ENCODE assay signal across 22 mouse cellular contexts in genomic region chr2:163108385-163108784, GRCm38 (mm10). TPM values are rescaled to one million over a fixed set of nuclear protein-coding genes. Genes with fewer than 3 reads are reported as not detected.
A peak's percentile ranks its signal among the peaks of the same experiment; 100 is the strongest.
DNase-seq lines count a peak whose midpoint lies in the region; ATAC-seq lines count a peak whose summit lies in the region.
"Had no signal": no experiment of that assay in that cellular context is flagged by ENCODE, and none has a peak within 500 bp of the region (broad histone marks: within the 10 kb centered on the region; RNA-seq: fewer than 3 reads in every experiment).

No protein-coding gene starts in this region.

- H3K27ac ChIP-seq in embryonic facial prominence, embryonic 11.5 days (replicated peaks; ENCODE audit: low read depth, low read length) = no peak overlapping the region
- no peak overlapping the region for H3K27ac ChIP-seq in embryonic facial prominence, embryonic 10.5 days (replicated peaks)
- peak overlapping the region; percentile 45 for H3K27ac ChIP-seq in midbrain, embryonic 13.5 days
- H3K27ac ChIP-seq in midbrain, embryonic 11.5 days (ENCODE audit: low read depth, low read length) = no peak overlapping the region
- H3K27ac ChIP-seq in forebrain, embryonic 15.5 days (replicated peaks) = no peak overlapping the region; the same call in 1 of the 2 replicates
- no peak overlapping the region for H3K27ac ChIP-seq in neural tube, embryonic 14.5 days (ENCODE audit: low read depth, low read length)
- no peak overlapping the region for H3K27ac ChIP-seq in heart, embryonic 11.5 days (ENCODE audit: low read depth, low read length)
- H3K27ac ChIP-seq: embryonic facial prominence, embryonic 15.5 days; limb, embryonic 13.5 days; liver, embryonic 15.5 days; stomach, postnatal 0 days had no signal

- ATAC-seq in embryonic facial prominence, embryonic 11.5 days (replicated peaks; ENCODE audit: insufficient number of reproducible peaks, low FRiP score, low TSS enrichment, low read depth) = no peak
- ATAC-seq in midbrain, embryonic 13.5 days = no peak
- no peak for ATAC-seq in midbrain, embryonic 11.5 days (ENCODE audit: low FRiP score)
- 0 out of 2 replicates have a peak, but pooled peaks have one; percentile 6 for ATAC-seq in forebrain, embryonic 15.5 days (replicated peaks)
- peak; percentile 75; the same call in 1 of the 2 replicates for ATAC-seq in neural tube, embryonic 14.5 days (ENCODE audit: low read depth)
- ATAC-seq in heart, embryonic 11.5 days (replicated peaks; ENCODE audit: insufficient number of reproducible peaks, low FRiP score, low TSS enrichment) = no peak
- ATAC-seq: CD4-positive, CD25-positive, alpha-beta regulatory T cell, adult 4 months had no signal

- no peaks in the 10 kb centered on the region for H3K36me3 ChIP-seq in embryonic facial prominence, embryonic 11.5 days (replicated peaks; ENCODE audit: control insufficient read depth, insufficient read depth, low read depth, low read length)
- no peaks in the 10 kb centered on the region for H3K36me3 ChIP-seq in embryonic facial prominence, embryonic 10.5 days (replicated peaks)
- no peaks in the 10 kb centered on the region for H3K36me3 ChIP-seq in midbrain, embryonic 13.5 days
- H3K36me3 ChIP-seq in midbrain, embryonic 11.5 days (ENCODE audit: control insufficient read depth, insufficient read depth, low read length) = no peaks in the 10 kb centered on the region
- no peaks in the 10 kb centered on the region for H3K36me3 ChIP-seq in forebrain, embryonic 15.5 days
- H3K36me3 ChIP-seq in neural tube, embryonic 14.5 days (ENCODE audit: control insufficient read depth, insufficient read depth, low read length) = no peaks in the 10 kb centered on the region
- H3K36me3 ChIP-seq in heart, embryonic 11.5 days (ENCODE audit: control insufficient read depth, insufficient read depth, low read length) = no peaks in the 10 kb centered on the region
- H3K36me3 ChIP-seq: embryonic facial prominence, embryonic 15.5 days; G1E; limb, embryonic 13.5 days; liver, embryonic 15.5 days had no signal

- DNase-seq in embryonic facial prominence, embryonic 11.5 days (ENCODE audit: low spot score) = peak; percentile 14
- DNase-seq in embryonic facial prominence, embryonic 10.5 days (ENCODE audit: low spot score) = no peak
- no peak for DNase-seq in midbrain, embryonic 11.5 days (ENCODE audit: low spot score, missing footprints)
- no peak for DNase-seq in cerebellum, adult 11-12 months
- DNase-seq: adrenal gland, postnatal 36 days; cerebellum, postnatal 36 days; gastrocnemius, postnatal 10 days; heart, postnatal 10 days; kidney, adult 9 months; kidney, postnatal 4 days; lung, postnatal 10 days had no signal

- H3K9me3 ChIP-seq in embryonic facial prominence, embryonic 11.5 days (replicated peaks; ENCODE audit: control insufficient read depth, low read length) = no peaks in the 10 kb centered on the region
- H3K9me3 ChIP-seq in embryonic facial prominence, embryonic 10.5 days = no peaks in the 10 kb centered on the region
- H3K9me3 ChIP-seq in midbrain, embryonic 13.5 days = no peaks in the 10 kb centered on the region
- H3K9me3 ChIP-seq in midbrain, embryonic 11.5 days (ENCODE audit: control insufficient read depth, low read length) = no peaks in the 10 kb centered on the region
- H3K9me3 ChIP-seq in forebrain, embryonic 15.5 days = no peaks in the 10 kb centered on the region
- H3K9me3 ChIP-seq in neural tube, embryonic 14.5 days (ENCODE audit: control insufficient read depth, low read length) = no peaks in the 10 kb centered on the region
- no peaks in the 10 kb centered on the region for H3K9me3 ChIP-seq in heart, embryonic 11.5 days (replicated peaks; ENCODE audit: control insufficient read depth, low read length)
- H3K9me3 ChIP-seq: embryonic facial prominence, embryonic 15.5 days; G1E; limb, embryonic 13.5 days; liver, embryonic 15.5 days had no signal

- 79% methylated on average over 9 of the region's 9 CpGs for WGBS in embryonic facial prominence, embryonic 11.5 days
- WGBS in embryonic facial prominence, embryonic 10.5 days = 78% methylated on average over 9 of the region's 9 CpGs
- 27% methylated on average over 9 of the region's 9 CpGs for WGBS in midbrain, embryonic 13.5 days
- 45% methylated on average over 9 of the region's 9 CpGs for WGBS in midbrain, embryonic 11.5 days
- 30% methylated on average over 9 of the region's 9 CpGs for WGBS in forebrain, embryonic 15.5 days
- 14% methylated on average over 9 of the region's 9 CpGs for WGBS in neural tube, embryonic 14.5 days
- WGBS in heart, embryonic 11.5 days (ENCODE audit: insufficient replicate concordance) = 80% methylated on average over 9 of the region's 9 CpGs

- no peaks in the 10 kb centered on the region for H3K4me1 ChIP-seq in embryonic facial prominence, embryonic 11.5 days (ENCODE audit: control insufficient read depth, insufficient read depth, low read length)
- H3K4me1 ChIP-seq in embryonic facial prominence, embryonic 10.5 days = peaks cover 30% of the 10 kb centered on the region
- peaks cover 43% of the 10 kb centered on the region for H3K4me1 ChIP-seq in midbrain, embryonic 13.5 days (replicated peaks)
- H3K4me1 ChIP-seq in midbrain, embryonic 11.5 days (ENCODE audit: control insufficient read depth, insufficient read depth, low read length) = peaks cover 19% of the 10 kb centered on the region
- peaks cover 30% of the 10 kb centered on the region for H3K4me1 ChIP-seq in forebrain, embryonic 15.5 days
- 0 out of 2 replicates have a peak, but pooled peaks cover 2% of the 10 kb centered on the region for H3K4me1 ChIP-seq in neural tube, embryonic 14.5 days (ENCODE audit: control insufficient read depth, insufficient read depth, low read length)
- 0 out of 2 replicates have a peak, but pooled peaks cover under 1% of the 10 kb centered on the region for H3K4me1 ChIP-seq in heart, embryonic 11.5 days (ENCODE audit: control insufficient read depth, insufficient read depth, low read length)
- H3K4me1 ChIP-seq: liver, embryonic 15.5 days had no signal

- H3K9ac ChIP-seq in embryonic facial prominence, embryonic 11.5 days (replicated peaks; ENCODE audit: low read length) = no peak overlapping the region
- no peak overlapping the region for H3K9ac ChIP-seq in midbrain, embryonic 13.5 days (replicated peaks)
- no peak overlapping the region for H3K9ac ChIP-seq in midbrain, embryonic 11.5 days (ENCODE audit: low read length)
- no peak overlapping the region for H3K9ac ChIP-seq in forebrain, embryonic 15.5 days (replicated peaks)
- H3K9ac ChIP-seq in neural tube, embryonic 14.5 days (replicated peaks; ENCODE audit: low read depth, low read length) = no peak overlapping the region
- no peak overlapping the region for H3K9ac ChIP-seq in heart, embryonic 11.5 days (ENCODE audit: low read depth, low read length)
- H3K9ac ChIP-seq: embryonic facial prominence, embryonic 15.5 days; limb, embryonic 13.5 days; liver, embryonic 15.5 days had no signal

- H3K4me2 ChIP-seq in embryonic facial prominence, embryonic 11.5 days (ENCODE audit: low read depth, low read length) = no peak overlapping the region
- H3K4me2 ChIP-seq in midbrain, embryonic 13.5 days (replicated peaks) = no peak overlapping the region
- H3K4me2 ChIP-seq in midbrain, embryonic 11.5 days = no peak overlapping the region
- no peak overlapping the region for H3K4me2 ChIP-seq in forebrain, embryonic 15.5 days (replicated peaks)
- H3K4me2 ChIP-seq in neural tube, embryonic 14.5 days (ENCODE audit: low read depth, low read length) = no peak overlapping the region
- H3K4me2 ChIP-seq in heart, embryonic 11.5 days = no peak overlapping the region
- H3K4me2 ChIP-seq: embryonic facial prominence, embryonic 15.5 days; limb, embryonic 13.5 days; liver, embryonic 15.5 days had no signal

- H3K4me3 ChIP-seq in embryonic facial prominence, embryonic 11.5 days (ENCODE audit: low read depth, low read length) = no peak overlapping the region
- no peak overlapping the region for H3K4me3 ChIP-seq in embryonic facial prominence, embryonic 10.5 days
- no peak overlapping the region for H3K4me3 ChIP-seq in midbrain, embryonic 13.5 days (replicated peaks)
- no peak overlapping the region for H3K4me3 ChIP-seq in midbrain, embryonic 11.5 days (ENCODE audit: low read depth, low read length)
- H3K4me3 ChIP-seq in forebrain, embryonic 15.5 days = no peak overlapping the region
- H3K4me3 ChIP-seq in neural tube, embryonic 14.5 days (ENCODE audit: low read depth, low read length) = no peak overlapping the region
- H3K4me3 ChIP-seq in heart, embryonic 11.5 days (ENCODE audit: low read depth, low read length) = no peak overlapping the region
- H3K4me3 ChIP-seq: embryonic facial prominence, embryonic 15.5 days; limb, embryonic 13.5 days; liver, embryonic 15.5 days; myocyte had no signal

- no peaks in the 10 kb centered on the region for H3K27me3 ChIP-seq in embryonic facial prominence, embryonic 11.5 days (ENCODE audit: control insufficient read depth, insufficient read depth, low read length)
- H3K27me3 ChIP-seq in embryonic facial prominence, embryonic 10.5 days (replicated peaks; ENCODE audit: low read depth, poor library complexity, severe bottlenecking) = peaks cover 8% of the 10 kb centered on the region; the same call in 1 of the 2 replicates
- H3K27me3 ChIP-seq in midbrain, embryonic 13.5 days = peaks cover 17% of the 10 kb centered on the region
- H3K27me3 ChIP-seq in midbrain, embryonic 11.5 days (ENCODE audit: control insufficient read depth, insufficient read depth, low read length) = no peaks in the 10 kb centered on the region
- H3K27me3 ChIP-seq in forebrain, embryonic 15.5 days = no peaks in the 10 kb centered on the region
- H3K27me3 ChIP-seq in neural tube, embryonic 14.5 days (ENCODE audit: control insufficient read depth, insufficient read depth, low read length) = no peaks in the 10 kb centered on the region; the same call in 1 of the 2 replicates
- H3K27me3 ChIP-seq in heart, embryonic 11.5 days (ENCODE audit: control insufficient read depth, insufficient read depth, low read length) = no peaks in the 10 kb centered on the region
- H3K27me3 ChIP-seq: embryonic facial prominence, embryonic 15.5 days; limb, embryonic 13.5 days; liver, embryonic 15.5 days had no signal

RNA-seq across cellular contexts. Expression of gene Gtsf1l, which starts 20.7 kb away (rescaled TPM):
- polyA plus RNA-seq in embryonic facial prominence, embryonic 11.5 days (2014; fragmentation: Nextera tagmentation; extraction: Ambion mirVana) = not detected in 2 replicates
- polyA plus RNA-seq in embryonic facial prominence, embryonic 10.5 days (2016; fragmentation: Nextera tagmentation; extraction: Ambion mirVana) = 0.19 TPM in 1 of 2 replicates, not detected in the other
- not detected in 2 replicates for polyA plus RNA-seq in midbrain, embryonic 13.5 days (2015; fragmentation: Nextera tagmentation; extraction: Ambion mirVana)
- polyA plus RNA-seq in midbrain, embryonic 11.5 days (2014; fragmentation: Nextera tagmentation; extraction: Ambion mirVana) = not detected in 2 replicates
- not detected in 2 replicates for polyA plus RNA-seq in forebrain, embryonic 15.5 days (2015; fragmentation: Nextera tagmentation; extraction: Ambion mirVana)
- not detected in 2 replicates for polyA plus RNA-seq in neural tube, embryonic 14.5 days (2014; fragmentation: Nextera tagmentation; extraction: Ambion mirVana)
- polyA plus RNA-seq in heart, embryonic 11.5 days (2014; fragmentation: Nextera tagmentation; extraction: Ambion mirVana) = not detected in 2 replicates
- polyA plus RNA-seq: CD4-positive, CD25-positive, alpha-beta regulatory T cell, adult 4 months; G1E; limb, embryonic 13.5 days; liver, embryonic 15.5 days; myocyte had no signal

RNA-seq across cellular contexts. Expression of gene Mybl2, which starts 53.9 kb away (rescaled TPM):
- polyA plus RNA-seq in embryonic facial prominence, embryonic 11.5 days (2014; fragmentation: Nextera tagmentation; extraction: Ambion mirVana) = 25.6 TPM in 2 replicates
- polyA plus RNA-seq in embryonic facial prominence, embryonic 10.5 days (2016; fragmentation: Nextera tagmentation; extraction: Ambion mirVana) = 49.8 and 54.4 TPM in 2 replicates
- 10.8 and 12.4 TPM in 2 replicates for polyA plus RNA-seq in midbrain, embryonic 13.5 days (2015; fragmentation: Nextera tagmentation; extraction: Ambion mirVana)
- 25.7 and 29.8 TPM in 2 replicates for polyA plus RNA-seq in midbrain, embryonic 11.5 days (2014; fragmentation: Nextera tagmentation; extraction: Ambion mirVana)
- polyA plus RNA-seq in forebrain, embryonic 15.5 days (2015; fragmentation: Nextera tagmentation; extraction: Ambion mirVana) = 11.8 and 14.3 TPM in 2 replicates
- 1.7 and 1.9 TPM in 2 replicates for polyA plus RNA-seq in neural tube, embryonic 14.5 days (2014; fragmentation: Nextera tagmentation; extraction: Ambion mirVana)
- 17.6 and 18.3 TPM in 2 replicates for polyA plus RNA-seq in heart, embryonic 11.5 days (2014; fragmentation: Nextera tagmentation; extraction: Ambion mirVana)

Comparison
In these comparisons a context has a peak if more than half of its experiments do, and no peak if none do; other contexts are left out.
1. ATAC-seq: peak in forebrain, embryonic 15.5 days (single experiment) and neural tube, embryonic 14.5 days (single experiment); none in embryonic facial prominence, embryonic 11.5 days (single experiment), midbrain, embryonic 13.5 days (single experiment), midbrain, embryonic 11.5 days (single experiment) and heart, embryonic 11.5 days (single experiment).